Mouse (Mus musculus): ENCODE results near the gene Paqr5.

DNA sequence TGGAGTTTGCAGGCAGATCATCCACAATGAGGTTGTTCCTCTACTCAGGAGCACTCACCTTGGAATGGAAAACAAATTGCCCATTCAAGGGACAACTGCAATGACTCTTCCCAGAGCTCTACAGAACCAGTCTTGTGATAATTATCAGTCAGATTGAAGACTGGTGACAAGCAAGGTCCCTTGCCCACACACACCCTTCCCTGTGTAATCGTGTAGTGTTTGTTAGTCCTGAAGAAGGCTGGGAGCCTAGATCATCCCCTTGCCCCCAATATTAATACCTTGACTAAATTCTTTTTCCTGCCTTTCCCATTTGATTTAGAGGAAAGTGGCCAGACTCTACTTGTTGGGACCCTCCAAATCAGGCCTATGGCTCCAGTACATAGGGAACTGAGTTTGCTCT lies 117.0 kb downstream of the Paqr5 start:
- no peak for TF ChIP-seq CTCF (IDR thresholded peaks at IDR 0.05; ENCODE audit: borderline replicate concordance, extremely low read depth, insufficient read depth, insufficient read length)
- no peak for TF ChIP-seq POLR2A (IDR thresholded peaks at IDR 0.05; ENCODE audit: borderline replicate concordance, extremely low read depth, insufficient read depth, insufficient read length, poor library complexity, severe bottlenecking)
